Mouse (Mus musculus) neural tube, embryonic 15.5 days (tissue): ENCODE data around the gene Rad51b. TPM values are rescaled to one million over a fixed set of nuclear protein-coding genes. Genes with fewer than 3 reads are reported as not detected.

ENCODE experiments used
- ATAC-seq: fragments of 200-750 bp; cut with Nextera tagmentation; 2 replicates; pipeline ENCODE4 v1.8.0; 2017; ENCODE audit warnings: mild to moderate bottlenecking, moderate TSS enrichment, moderate library complexity; ENCODE audit not compliant: low FRiP score
- H3K27ac ChIP-seq: fragments of 300-500 bp; sonication (generic); replicated peaks from 2 replicates; pipeline ENCODE4 v1.5.1; 2015; ENCODE audit warnings: mild to moderate bottlenecking, inconsistent platforms
- H3K27me3 ChIP-seq: fragments of 300-500 bp; sonication (generic); replicated peaks from 2 replicates; pipeline ENCODE4 v1.6.1; 2015; ENCODE audit warnings: inconsistent platforms
- H3K36me3 ChIP-seq: fragments of 300-500 bp; sonication (generic); 2 replicates; pipeline ENCODE4 v1.6.1; 2015; ENCODE audit warnings: inconsistent platforms
- H3K4me1 ChIP-seq: fragments of 300-500 bp; sonication (generic); 2 replicates; pipeline ENCODE4 v1.6.1; 2015; ENCODE audit warnings: inconsistent platforms
- H3K4me2 ChIP-seq: fragments of 300-500 bp; sonication (generic); 2 replicates; pipeline ENCODE4 v1.6.1; 2015; ENCODE audit warnings: inconsistent platforms, mild to moderate bottlenecking, moderate library complexity
- H3K4me3 ChIP-seq: fragments of 300-500 bp; sonication (generic); replicated peaks from 2 replicates; pipeline ENCODE4 v1.5.1; 2015; ENCODE audit warnings: mild to moderate bottlenecking, inconsistent platforms
- H3K9ac ChIP-seq: fragments of 300-500 bp; sonication (generic); replicated peaks from 2 replicates; pipeline ENCODE4 v1.6.1; 2015; ENCODE audit warnings: mild to moderate bottlenecking, inconsistent platforms
- H3K9me3 ChIP-seq: fragments of 300-500 bp; sonication (generic); replicated peaks from 2 replicates; pipeline ENCODE4 v1.6.1; 2016; ENCODE audit warnings: inconsistent platforms
- WGBS: fragments of 180-500 bp; shearing (Covaris S2); methylation state at CpG from one replicate; pipeline ENCODE4 v1.1.7; 2015; ENCODE audit warnings: mixed read lengths; 5-methylcytosine and 5-hydroxymethylcytosine counted together
- polyA plus RNA-seq: library from polyadenylated mRNA; unstranded; fragments of >200 nt; fragmentation: Nextera tagmentation; extraction: Ambion mirVana; gene quantifications from 2 replicates; pipeline ENCODE4 v1.2.1, GENCODE M21; 2015

The Rad51b gene
- polyA plus RNA-seq, 1 experiment from 2014 or later: 1.4 TPM

- H3K4me3 ChIP-seq: no peak overlapping the region
- no peak overlapping the region for H3K9ac ChIP-seq
- WGBS: 90% methylated on average over 4 of the region's 4 CpGs
- H3K36me3 ChIP-seq: no peaks in the 10 kb centered on the region
- no peak overlapping the region for H3K27ac ChIP-seq
- no peak for ATAC-seq
- no peaks in the 10 kb centered on the region for H3K27me3 ChIP-seq
- H3K4me1 ChIP-seq: no peaks in the 10 kb centered on the region
- peaks cover 10% of the 10 kb centered on the region for H3K9me3 ChIP-seq
- H3K4me2 ChIP-seq: no peak overlapping the region
Observed at GRCm38 (mm10) chr12:79331722-79332121, 34.6 kb downstream of the Rad51b start.

- H3K36me3 ChIP-seq: no peaks in the 10 kb centered on the region
- H3K27me3 ChIP-seq: no peaks in the 10 kb centered on the region
- no peak overlapping the region for H3K4me3 ChIP-seq
- peaks cover 9% of the 10 kb centered on the region for H3K9me3 ChIP-seq
- ATAC-seq: no peak
- no peak overlapping the region for H3K27ac ChIP-seq
- 89% methylated on average over 8 of the region's 8 CpGs for WGBS
- H3K9ac ChIP-seq: no peak overlapping the region
- H3K4me1 ChIP-seq: peaks cover 3% of the 10 kb centered on the region; the same call in 1 of the 2 replicates
- no peak overlapping the region for H3K4me2 ChIP-seq
Observed at GRCm38 (mm10) chr12:79338791-79339190, 41.7 kb downstream of the Rad51b start.

GRCm38 (mm10) chr12:79340513-79340912 lies 43.4 kb downstream of the Rad51b start:
- no peak for ATAC-seq
- 63% methylated on average over 6 of the region's 6 CpGs for WGBS
- Histone ChIP-seq H3K27ac (0 out of 2 replicates have a peak overlapping the region, but pooled peaks have one; percentile 5), H3K4me1 (peaks cover 3% of the 10 kb centered on the region; the same call in 1 of the 2 replicates), H3K9ac (no peak overlapping the region), H3K9me3 (no peaks in the 10 kb centered on the region), H3K4me2 (no peak overlapping the region), H3K4me3 (no peak overlapping the region), H3K36me3 (no peaks in the 10 kb centered on the region), H3K27me3 (no peaks in the 10 kb centered on the region)

- WGBS: 48% methylated on average over 6 of the region's 6 CpGs
- no peak overlapping the region for H3K4me3 ChIP-seq
Observed at GRCm38 (mm10) chr12:79341291-79341845, 44.3 kb downstream of the Rad51b start.

GRCm38 (mm10) chr12:79346198-79346733 lies 49.2 kb downstream of the Rad51b start:
- H3K4me1 ChIP-seq: peaks cover 3% of the 10 kb centered on the region; the same call in 1 of the 2 replicates

More at GRCm38 (mm10) chr12:79341291-79341845, 44.3 kb downstream of the Rad51b start:
- Histone ChIP-seq H3K4me1 (peaks cover 3% of the 10 kb centered on the region; the same call in 1 of the 2 replicates), H3K36me3 (no peaks in the 10 kb centered on the region), H3K9ac (no peak overlapping the region), H3K4me2 (no peak overlapping the region), H3K27ac (no peak overlapping the region), H3K27me3 (no peaks in the 10 kb centered on the region), H3K9me3 (no peaks in the 10 kb centered on the region)
- ATAC-seq: no peak

GRCm38 (mm10) chr12:79347643-79348042 lies 50.6 kb downstream of the Rad51b start:
- peak; percentile 55; the same call in 1 of the 2 replicates for ATAC-seq
- 13% methylated on average over 6 of the region's 6 CpGs for WGBS

More at GRCm38 (mm10) chr12:79346198-79346733, 49.2 kb downstream of the Rad51b start:
- Histone ChIP-seq H3K36me3 (no peaks in the 10 kb centered on the region), H3K9ac (no peak overlapping the region), H3K4me2 (no peak overlapping the region), H3K9me3 (no peaks in the 10 kb centered on the region), H3K27me3 (no peaks in the 10 kb centered on the region), H3K4me3 (no peak overlapping the region), H3K27ac (no peak overlapping the region)
- WGBS: 51% methylated on average over 5 of the region's 5 CpGs
- no peak for ATAC-seq

GRCm38 (mm10) chr12:79351461-79351860 lies 54.4 kb downstream of the Rad51b start:
- Histone ChIP-seq H3K4me1 (peaks cover 14% of the 10 kb centered on the region), H3K9me3 (no peaks in the 10 kb centered on the region), H3K4me3 (no peak overlapping the region), H3K27ac (no peak overlapping the region), H3K9ac (no peak overlapping the region), H3K27me3 (no peaks in the 10 kb centered on the region), H3K4me2 (no peak overlapping the region), H3K36me3 (no peaks in the 10 kb centered on the region)
- 97% methylated on average over 7 of the region's 7 CpGs for WGBS
- ATAC-seq: no peak

More at GRCm38 (mm10) chr12:79347643-79348042, 50.6 kb downstream of the Rad51b start:
- H3K4me2 ChIP-seq: no peak overlapping the region
- H3K27ac ChIP-seq: no peak overlapping the region
- H3K9me3 ChIP-seq: no peaks in the 10 kb centered on the region
- H3K27me3 ChIP-seq: no peaks in the 10 kb centered on the region
- H3K4me3 ChIP-seq: no peak overlapping the region
- no peak overlapping the region for H3K9ac ChIP-seq
- H3K36me3 ChIP-seq: no peaks in the 10 kb centered on the region
- H3K4me1 ChIP-seq: peaks cover 5% of the 10 kb centered on the region

- H3K4me1 ChIP-seq: peaks cover 14% of the 10 kb centered on the region
- no peak overlapping the region for H3K9ac ChIP-seq
- no peaks in the 10 kb centered on the region for H3K27me3 ChIP-seq
- no peaks in the 10 kb centered on the region for H3K36me3 ChIP-seq
- peak overlapping the region; percentile 30; the same call in 1 of the 2 replicates for H3K27ac ChIP-seq
- 83% methylated on average over 3 of the region's 3 CpGs for WGBS
- ATAC-seq: no peak
- H3K4me2 ChIP-seq: no peak overlapping the region
- no peak overlapping the region for H3K4me3 ChIP-seq
- no peaks in the 10 kb centered on the region for H3K9me3 ChIP-seq
Observed at GRCm38 (mm10) chr12:79352086-79352741, 55.1 kb downstream of the Rad51b start.

GRCm38 (mm10) chr12:79352742-79353114 lies 55.6 kb downstream of the Rad51b start:
- no peak overlapping the region for H3K4me3 ChIP-seq
- H3K27ac ChIP-seq: peak overlapping the region; percentile 30; the same call in 1 of the 2 replicates
- no peak for ATAC-seq
- H3K27me3 ChIP-seq: no peaks in the 10 kb centered on the region
- no peak overlapping the region for H3K4me2 ChIP-seq
- no peaks in the 10 kb centered on the region for H3K36me3 ChIP-seq
- H3K9ac ChIP-seq: no peak overlapping the region
- 33% methylated on average over 3 of the region's 3 CpGs for WGBS
- H3K9me3 ChIP-seq: no peaks in the 10 kb centered on the region
- H3K4me1 ChIP-seq: peaks cover 14% of the 10 kb centered on the region

- 63% methylated on average over 5 of the region's 5 CpGs for WGBS
- ATAC-seq: no peak
- no peak overlapping the region for H3K4me3 ChIP-seq
- H3K36me3 ChIP-seq: no peaks in the 10 kb centered on the region
- no peak overlapping the region for H3K4me2 ChIP-seq
- H3K4me1 ChIP-seq: peaks cover 14% of the 10 kb centered on the region
- no peak overlapping the region for H3K9ac ChIP-seq
- no peaks in the 10 kb centered on the region for H3K27me3 ChIP-seq
- H3K27ac ChIP-seq: 0 out of 2 replicates have a peak overlapping the region, but pooled peaks have one; percentile 5
- no peaks in the 10 kb centered on the region for H3K9me3 ChIP-seq
Observed at GRCm38 (mm10) chr12:79353356-79353755, 56.3 kb downstream of the Rad51b start.

- Histone ChIP-seq H3K9ac (no peak overlapping the region), H3K36me3 (no peaks in the 10 kb centered on the region), H3K27me3 (no peaks in the 10 kb centered on the region), H3K27ac (no peak overlapping the region), H3K4me1 (peaks cover 14% of the 10 kb centered on the region), H3K4me2 (no peak overlapping the region), H3K9me3 (no peaks in the 10 kb centered on the region), H3K4me3 (no peak overlapping the region)
- ATAC-seq: no peak
- WGBS: 83% methylated on average over 7 of the region's 7 CpGs
Observed at GRCm38 (mm10) chr12:79354621-79355020, 57.5 kb downstream of the Rad51b start.

GRCm38 (mm10) chr12:79356138-79356537 lies 59.1 kb downstream of the Rad51b start:
- Histone ChIP-seq H3K9ac (no peak overlapping the region), H3K4me1 (peaks cover 14% of the 10 kb centered on the region), H3K4me2 (no peak overlapping the region), H3K4me3 (no peak overlapping the region), H3K36me3 (no peaks in the 10 kb centered on the region), H3K9me3 (no peaks in the 10 kb centered on the region), H3K27me3 (no peaks in the 10 kb centered on the region), H3K27ac (no peak overlapping the region)
- 89% methylated on average over 4 of the region's 4 CpGs for WGBS
- ATAC-seq: no peak
